Comparison of ENCODE assay signal across 8 mouse cellular contexts in the genomic region with DNA sequence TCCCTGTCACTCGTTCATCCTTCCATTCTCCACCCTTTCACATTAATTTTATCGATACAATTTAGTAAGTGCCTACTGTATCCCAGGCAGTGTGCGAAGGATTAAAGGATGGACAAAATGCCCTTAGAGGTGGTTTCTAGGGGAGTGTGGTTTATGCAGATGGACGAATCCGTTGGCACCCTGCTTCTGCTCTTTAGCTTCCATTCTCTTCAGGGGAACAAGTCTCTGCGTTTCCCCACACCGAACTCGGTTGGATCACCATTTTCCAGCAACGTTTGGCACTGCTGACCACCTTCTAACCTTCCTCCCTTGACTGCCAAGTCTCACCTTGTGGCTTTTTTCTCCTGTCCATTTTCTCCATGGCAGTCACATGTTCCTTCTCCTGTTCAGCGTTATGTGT. TPM values are rescaled to one million over a fixed set of nuclear protein-coding genes. Genes with fewer than 3 reads are reported as not detected.
DNase-seq lines count a peak whose midpoint lies in the region; ATAC-seq and TF ChIP-seq lines count a peak whose summit lies in the region.

No protein-coding gene starts in this region.

- peak overlapping the region; percentile 70 for H3K4me3 ChIP-seq in lung, adult 2 months (replicated peaks; ENCODE audit: extremely low read depth, low read depth, low read length)
- H3K4me3 ChIP-seq in embryonic fibroblast, embryonic 13.5 days (ENCODE audit: insufficient read depth, low read length): peak overlapping the region; percentile 67
- H3K4me3 ChIP-seq in intestine, embryonic 15.5 days (replicated peaks): peak overlapping the region; percentile 94
- H3K4me3 ChIP-seq in neural tube, embryonic 13.5 days: peak overlapping the region; percentile 87

- no peak overlapping the region for H3K27ac ChIP-seq in embryonic fibroblast, embryonic 13.5 days (ENCODE audit: insufficient read depth, low read length)
- H3K27ac ChIP-seq in intestine, embryonic 15.5 days: peak overlapping the region; percentile 68; the same call in 1 of the 2 replicates
- H3K27ac ChIP-seq in neural tube, embryonic 13.5 days (replicated peaks): peak overlapping the region; percentile 94

- peak overlapping the region; percentile 93 for H3K9ac ChIP-seq in intestine, embryonic 15.5 days
- peak overlapping the region; percentile 99 for H3K9ac ChIP-seq in neural tube, embryonic 13.5 days

- ATAC-seq in intestine, embryonic 15.5 days: 0 out of 2 replicates have a peak, but pooled peaks have one; percentile 1
- peak; percentile 12; the same call in 1 of the 2 replicates for ATAC-seq in neural tube, embryonic 13.5 days (ENCODE audit: low read depth)
- no peak for ATAC-seq in activated CD4-positive, CD25-positive, alpha-beta regulatory T cell, adult 4 months

- DNase-seq in lung, adult 2 months: no peak
- DNase-seq in lung, postnatal 36 days: no peak
- no peak for DNase-seq in adrenal gland, adult 18-20 months (ENCODE audit: low spot score in 2 of 2)
- no peak for DNase-seq in Muller cell, postnatal 12 days (ENCODE audit: inconsistent ontology term)

- TF ChIP-seq POLR2A in lung, adult 2 months (IDR thresholded peaks at IDR 0.05; ENCODE audit: borderline replicate concordance, extremely low read depth, low read depth, low read length): no peak
- TF ChIP-seq POLR2A in embryonic fibroblast, embryonic 13.5 days (IDR thresholded peaks at IDR 0.05; ENCODE audit: low read depth, low read length): no peak

- H3K36me3 ChIP-seq in intestine, embryonic 15.5 days: peaks cover 6% of the 10 kb centered on the region; the same call in 1 of the 2 replicates
- peaks cover 39% of the 10 kb centered on the region for H3K36me3 ChIP-seq in neural tube, embryonic 13.5 days

- H3K4me2 ChIP-seq in intestine, embryonic 15.5 days (replicated peaks): peak overlapping the region; percentile 99
- peak overlapping the region; percentile 96 for H3K4me2 ChIP-seq in neural tube, embryonic 13.5 days

- 0 out of 2 replicates have a peak, but pooled peaks cover 2% of the 10 kb centered on the region for H3K27me3 ChIP-seq in intestine, embryonic 15.5 days (replicated peaks)
- H3K27me3 ChIP-seq in neural tube, embryonic 13.5 days: no peaks in the 10 kb centered on the region

- H3K9me3 ChIP-seq in intestine, embryonic 15.5 days: no peaks in the 10 kb centered on the region
- no peaks in the 10 kb centered on the region for H3K9me3 ChIP-seq in neural tube, embryonic 13.5 days

- peaks cover 4% of the 10 kb centered on the region for H3K4me1 ChIP-seq in lung, adult 2 months (ENCODE audit: control insufficient read depth, insufficient read depth, low read length)
- no peaks in the 10 kb centered on the region for H3K4me1 ChIP-seq in embryonic fibroblast, embryonic 13.5 days (ENCODE audit: control insufficient read depth, insufficient read depth, low read length)
- H3K4me1 ChIP-seq in intestine, embryonic 15.5 days (replicated peaks): peaks cover 10% of the 10 kb centered on the region; the same call in 1 of the 2 replicates
- peaks cover 49% of the 10 kb centered on the region for H3K4me1 ChIP-seq in neural tube, embryonic 13.5 days (replicated peaks)

- 15% methylated on average over 10 of the region's 10 CpGs for WGBS in lung, adult 2 months
- 17% methylated on average over 10 of the region's 10 CpGs for WGBS in intestine, embryonic 15.5 days
- 16% methylated on average over 10 of the region's 10 CpGs for WGBS in neural tube, embryonic 13.5 days

- no peak for TF ChIP-seq CTCF in lung, adult 2 months (IDR thresholded peaks at IDR 0.05; ENCODE audit: insufficient read depth, low read length)
- TF ChIP-seq CTCF in embryonic fibroblast, embryonic 13.5 days (IDR thresholded peaks at IDR 0.05; ENCODE audit: borderline replicate concordance, insufficient read depth, low read length): no peak

RNA-seq across cellular contexts. Expression of a gene that starts 0.4 kb away (rescaled TPM):
- 61.8 and 63.8 TPM in 2 replicates for polyA plus RNA-seq in lung, adult 2 months (2012; rRNA removed)
- polyA plus RNA-seq in embryonic fibroblast, embryonic 13.5 days (2011; ENCODE audit: insufficient read length, low read depth, missing spikeins): 17.7 and 20.9 TPM in 2 replicates
- 30.2 and 33.2 TPM in 2 replicates for polyA plus RNA-seq in intestine, embryonic 15.5 days (2015; fragmentation: Nextera tagmentation; extraction: Ambion mirVana)
- 153 TPM in 2 replicates for polyA plus RNA-seq in neural tube, embryonic 13.5 days (2015; fragmentation: Nextera tagmentation; extraction: Ambion mirVana)
- 1 to 10 TPM in 1 of 2 experiments, under 1 TPM in 1; 0.52 to 1.1 TPM for polyA plus RNA-seq in activated CD4-positive, CD25-positive, alpha-beta regulatory T cell, adult 4 months (2017; shearing (Covaris generic))
- 10 to 100 TPM; 36.7 to 43.9 TPM for total RNA-seq in adrenal gland, adult 18-20 months (2021)

RNA-seq across cellular contexts. Expression of a gene that starts 12.6 kb away (rescaled TPM):
- polyA plus RNA-seq in lung, adult 2 months (2012; rRNA removed): 11.8 and 16.3 TPM in 2 replicates
- polyA plus RNA-seq in embryonic fibroblast, embryonic 13.5 days (2011; ENCODE audit: insufficient read length, low read depth, missing spikeins): 17.5 and 26.9 TPM in 2 replicates
- polyA plus RNA-seq in intestine, embryonic 15.5 days (2015; fragmentation: Nextera tagmentation; extraction: Ambion mirVana): 20.0 and 20.7 TPM in 2 replicates
- polyA plus RNA-seq in neural tube, embryonic 13.5 days (2015; fragmentation: Nextera tagmentation; extraction: Ambion mirVana): 13.8 and 16.0 TPM in 2 replicates
- not detected for polyA plus RNA-seq in activated CD4-positive, CD25-positive, alpha-beta regulatory T cell, adult 4 months (2017; shearing (Covaris generic))
- 1 to 10 TPM; 2.4 to 4.9 TPM for total RNA-seq in adrenal gland, adult 18-20 months (2021)

RNA-seq across cellular contexts. Expression of a gene that starts 19.2 kb away (rescaled TPM):
- polyA plus RNA-seq in lung, adult 2 months (2012; rRNA removed): not detected in 2 replicates
- polyA plus RNA-seq in embryonic fibroblast, embryonic 13.5 days (2011; ENCODE audit: insufficient read length, low read depth, missing spikeins): not detected in 2 replicates
- not detected in 2 replicates for polyA plus RNA-seq in intestine, embryonic 15.5 days (2015; fragmentation: Nextera tagmentation; extraction: Ambion mirVana)
- polyA plus RNA-seq in neural tube, embryonic 13.5 days (2015; fragmentation: Nextera tagmentation; extraction: Ambion mirVana): 1.3 and 1.6 TPM in 2 replicates
- not detected for polyA plus RNA-seq in activated CD4-positive, CD25-positive, alpha-beta regulatory T cell, adult 4 months (2017; shearing (Covaris generic))
- not detected for total RNA-seq in adrenal gland, adult 18-20 months (2021)

RNA-seq across cellular contexts. Expression of a gene that starts 21.0 kb away (rescaled TPM):
- polyA plus RNA-seq in lung, adult 2 months (2012; rRNA removed): 77.5 and 112 TPM in 2 replicates
- 168 and 172 TPM in 2 replicates for polyA plus RNA-seq in embryonic fibroblast, embryonic 13.5 days (2011; ENCODE audit: insufficient read length, low read depth, missing spikeins)
- 108 and 119 TPM in 2 replicates for polyA plus RNA-seq in intestine, embryonic 15.5 days (2015; fragmentation: Nextera tagmentation; extraction: Ambion mirVana)
- 153 and 160 TPM in 2 replicates for polyA plus RNA-seq in neural tube, embryonic 13.5 days (2015; fragmentation: Nextera tagmentation; extraction: Ambion mirVana)
- polyA plus RNA-seq in activated CD4-positive, CD25-positive, alpha-beta regulatory T cell, adult 4 months (2017; shearing (Covaris generic)): 10 to 100 TPM; 22.8 to 30.8 TPM
- total RNA-seq in adrenal gland, adult 18-20 months (2021): 100 to 1,000 TPM; 137 to 177 TPM

RNA-seq across cellular contexts. Expression of a gene that starts 22.7 kb away (rescaled TPM):
- polyA plus RNA-seq in lung, adult 2 months (2012; rRNA removed): 0.69 and 2.2 TPM in 2 replicates
- polyA plus RNA-seq in embryonic fibroblast, embryonic 13.5 days (2011; ENCODE audit: insufficient read length, low read depth, missing spikeins): not detected in 2 replicates
- 2.2 and 2.3 TPM in 2 replicates for polyA plus RNA-seq in intestine, embryonic 15.5 days (2015; fragmentation: Nextera tagmentation; extraction: Ambion mirVana)
- 20.2 and 24.7 TPM in 2 replicates for polyA plus RNA-seq in neural tube, embryonic 13.5 days (2015; fragmentation: Nextera tagmentation; extraction: Ambion mirVana)
- polyA plus RNA-seq in activated CD4-positive, CD25-positive, alpha-beta regulatory T cell, adult 4 months (2017; shearing (Covaris generic)): under 1 TPM in 1 of 2 experiments, not detected in 1; 0.50 TPM
- total RNA-seq in adrenal gland, adult 18-20 months (2021): under 1 TPM in 1 of 2 experiments, not detected in 1; 0.96 TPM

Comparison
In these comparisons a context has a peak if more than half of its experiments do, and no peak if none do; other contexts are left out.
1. RNA of a gene that starts 12.6 kb away (polyA plus RNA-seq): 17.5 to 26.9 TPM in embryonic fibroblast, embryonic 13.5 days, 20.0 to 20.7 TPM in intestine, embryonic 15.5 days, 11.8 to 16.3 TPM in lung, adult 2 months and 13.8 to 16.0 TPM in neural tube, embryonic 13.5 days; not detected in activated CD4-positive, CD25-positive, alpha-beta regulatory T cell, adult 4 months; every median in the first group is over 10 times any median in the second.
2. Peak in every context shown above with its lines, with median percentiles within 50 percentile points of each other: H3K4me3 ChIP-seq.